Mouse (Mus musculus): ENCODE results near the gene Mto1. TPM values are rescaled to one million over a fixed set of nuclear protein-coding genes. Genes with fewer than 3 reads are reported as not detected.

Gene Mto1
- polyA plus RNA-seq, 1 experiment: 31.6 TPM

GRCm38 (mm10) chr9:78430486-78430885, 17.5 kb upstream of the Mto1 start:
- 75% methylated on average over 6 of the region's 6 CpGs for WGBS

DNA sequence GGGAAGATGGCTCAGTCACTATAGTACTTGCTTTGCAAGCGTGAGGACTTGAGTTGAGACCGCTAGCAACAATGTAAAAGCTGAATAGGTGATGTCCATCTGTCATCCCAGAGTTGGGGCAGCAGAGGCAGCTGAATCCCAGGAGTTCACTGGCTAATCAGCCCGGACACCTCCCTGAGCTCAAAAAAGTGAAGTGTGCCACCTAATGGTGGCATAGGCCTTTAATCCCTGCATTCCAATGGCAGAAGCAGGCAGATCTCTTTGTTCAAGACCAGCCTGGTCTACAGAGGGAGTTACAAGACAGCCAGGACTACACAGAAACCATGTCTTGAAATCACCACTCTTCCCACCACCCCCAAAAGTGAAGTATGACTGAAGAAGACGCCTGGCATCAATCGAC, 15.5 kb upstream of the Mto1 start:
- Histone ChIP-seq H3K4me3 (replicated peaks; ENCODE audit: insufficient read depth, low read depth, low read length) (no peak overlapping the region), H3K4me1 (ENCODE audit: control insufficient read depth, insufficient read depth, low read length) (no peaks in the 10 kb centered on the region), H3K27me3 (ENCODE audit: control insufficient read depth, insufficient read depth, low read length) (no peaks in the 10 kb centered on the region), H3K27ac (ENCODE audit: insufficient read depth, low read length) (no peak overlapping the region)
- TF ChIP-seq POLR2A (IDR thresholded peaks at IDR 0.05; ENCODE audit: borderline replicate concordance, insufficient read depth, low read length) (no peak), CTCF (IDR thresholded peaks at IDR 0.05; ENCODE audit: borderline replicate concordance, insufficient read depth, low read depth, low read length) (no peak)
- DNase-seq: no peak
- 85% methylated on average over 5 of the region's 5 CpGs for WGBS

More at GRCm38 (mm10) chr9:78430486-78430885, 17.5 kb upstream of the Mto1 start:
- DNase-seq: no peak
- TF ChIP-seq POLR2A (IDR thresholded peaks at IDR 0.05; ENCODE audit: borderline replicate concordance, insufficient read depth, low read length) (no peak), CTCF (IDR thresholded peaks at IDR 0.05; ENCODE audit: borderline replicate concordance, insufficient read depth, low read depth, low read length) (no peak)
- H3K27ac ChIP-seq (ENCODE audit: insufficient read depth, low read length): no peak overlapping the region
- H3K4me1 ChIP-seq (ENCODE audit: control insufficient read depth, insufficient read depth, low read length): no peaks in the 10 kb centered on the region
- H3K27me3 ChIP-seq (ENCODE audit: control insufficient read depth, insufficient read depth, low read length): no peaks in the 10 kb centered on the region
- no peak overlapping the region for H3K4me3 ChIP-seq (replicated peaks; ENCODE audit: insufficient read depth, low read depth, low read length)

GRCm38 (mm10) chr9:78439426-78439825, 8.6 kb upstream of the Mto1 start:
- no peaks in the 10 kb centered on the region for H3K4me1 ChIP-seq (ENCODE audit: control insufficient read depth, insufficient read depth, low read length)
- WGBS: 75% methylated on average over 5 of the region's 5 CpGs
- DNase-seq: no peak
- TF ChIP-seq CTCF (IDR thresholded peaks at IDR 0.05; ENCODE audit: borderline replicate concordance, insufficient read depth, low read depth, low read length): no peak
- TF ChIP-seq POLR2A (IDR thresholded peaks at IDR 0.05; ENCODE audit: borderline replicate concordance, insufficient read depth, low read length): no peak
- no peak overlapping the region for H3K27ac ChIP-seq (ENCODE audit: insufficient read depth, low read length)
- no peak overlapping the region for H3K4me3 ChIP-seq (replicated peaks; ENCODE audit: insufficient read depth, low read depth, low read length)
- H3K27me3 ChIP-seq (ENCODE audit: control insufficient read depth, insufficient read depth, low read length): no peaks in the 10 kb centered on the region; the same call in 1 of the 2 replicates

GRCm38 (mm10) chr9:78442237-78442578, 5.8 kb upstream of the Mto1 start:
- H3K27ac ChIP-seq (ENCODE audit: insufficient read depth, low read length): no peak overlapping the region
- no peaks in the 10 kb centered on the region; the same call in 1 of the 2 replicates for H3K27me3 ChIP-seq (ENCODE audit: control insufficient read depth, insufficient read depth, low read length)
- WGBS: 6% methylated on average over 9 of the region's 9 CpGs
- no peak overlapping the region for H3K4me3 ChIP-seq (replicated peaks; ENCODE audit: insufficient read depth, low read depth, low read length)
- TF ChIP-seq CTCF (IDR thresholded peaks at IDR 0.05; ENCODE audit: borderline replicate concordance, insufficient read depth, low read depth, low read length) (no peak), POLR2A (IDR thresholded peaks at IDR 0.05; ENCODE audit: borderline replicate concordance, insufficient read depth, low read length) (no peak)
- no peaks in the 10 kb centered on the region for H3K4me1 ChIP-seq (ENCODE audit: control insufficient read depth, insufficient read depth, low read length)
- DNase-seq: no peak

- peak in 1 of 2 experiments; percentile 6 for DNase-seq
- no peaks in the 10 kb centered on the region; the same call in 1 of the 2 replicates for H3K27me3 ChIP-seq (ENCODE audit: control insufficient read depth, insufficient read depth, low read length)
- TF ChIP-seq POLR2A (IDR thresholded peaks at IDR 0.05; ENCODE audit: borderline replicate concordance, insufficient read depth, low read length) (no peak), CTCF (IDR thresholded peaks at IDR 0.05; ENCODE audit: borderline replicate concordance, insufficient read depth, low read depth, low read length) (no peak)
Observed at GRCm38 (mm10) chr9:78442579-78443392, 5.2 kb upstream of the Mto1 start, which contains the start of gene Cgas. TSS of gene Cgas (minus strand) at chr9:78443237.

GRCm38 (mm10) chr9:78447606-78447972, 419 bp upstream of the Mto1 start:
- WGBS: 24% methylated on average over 9 of the region's 9 CpGs
- H3K4me3 ChIP-seq (replicated peaks; ENCODE audit: insufficient read depth, low read depth, low read length): peak overlapping the region; percentile 77
- H3K4me1 ChIP-seq (ENCODE audit: control insufficient read depth, insufficient read depth, low read length): peaks cover 4% of the 10 kb centered on the region; the same call in 1 of the 2 replicates
- DNase-seq: no peak
- H3K27me3 ChIP-seq (ENCODE audit: control insufficient read depth, insufficient read depth, low read length): no peaks in the 10 kb centered on the region
- no peak overlapping the region for H3K27ac ChIP-seq (ENCODE audit: insufficient read depth, low read length)
- no peak for TF ChIP-seq CTCF (IDR thresholded peaks at IDR 0.05; ENCODE audit: borderline replicate concordance, insufficient read depth, low read depth, low read length)
- no peak for TF ChIP-seq POLR2A (IDR thresholded peaks at IDR 0.05; ENCODE audit: borderline replicate concordance, insufficient read depth, low read length)

More at GRCm38 (mm10) chr9:78442579-78443392, 5.2 kb upstream of the Mto1 start, which contains the start of gene Cgas:
- Histone ChIP-seq H3K27ac (ENCODE audit: insufficient read depth, low read length) (no peak within 1 kb of the TSS), H3K4me1 (ENCODE audit: control insufficient read depth, insufficient read depth, low read length) (no peaks in the 10 kb centered on the region), H3K4me3 (replicated peaks; ENCODE audit: insufficient read depth, low read depth, low read length) (peak within 1 kb of the TSS; percentile 14)
- 1% methylated on average over 78 of the region's 81 CpGs for WGBS

- TF ChIP-seq CTCF (IDR thresholded peaks at IDR 0.05; ENCODE audit: borderline replicate concordance, insufficient read depth, low read depth, low read length): no peak
- no peak for TF ChIP-seq POLR2A (IDR thresholded peaks at IDR 0.05; ENCODE audit: borderline replicate concordance, insufficient read depth, low read length)
- Histone ChIP-seq H3K4me3 (replicated peaks; ENCODE audit: insufficient read depth, low read depth, low read length) (no peak overlapping the region), H3K27ac (ENCODE audit: insufficient read depth, low read length) (no peak overlapping the region), H3K27me3 (ENCODE audit: control insufficient read depth, insufficient read depth, low read length) (no peaks in the 10 kb centered on the region), H3K4me1 (ENCODE audit: control insufficient read depth, insufficient read depth, low read length) (peaks cover 4% of the 10 kb centered on the region; the same call in 1 of the 2 replicates)
- WGBS: 76% methylated on average over 5 of the region's 5 CpGs
- no peak for DNase-seq
Observed at GRCm38 (mm10) chr9:78450404-78450803, 2.4 kb downstream of the Mto1 start.

DNA sequence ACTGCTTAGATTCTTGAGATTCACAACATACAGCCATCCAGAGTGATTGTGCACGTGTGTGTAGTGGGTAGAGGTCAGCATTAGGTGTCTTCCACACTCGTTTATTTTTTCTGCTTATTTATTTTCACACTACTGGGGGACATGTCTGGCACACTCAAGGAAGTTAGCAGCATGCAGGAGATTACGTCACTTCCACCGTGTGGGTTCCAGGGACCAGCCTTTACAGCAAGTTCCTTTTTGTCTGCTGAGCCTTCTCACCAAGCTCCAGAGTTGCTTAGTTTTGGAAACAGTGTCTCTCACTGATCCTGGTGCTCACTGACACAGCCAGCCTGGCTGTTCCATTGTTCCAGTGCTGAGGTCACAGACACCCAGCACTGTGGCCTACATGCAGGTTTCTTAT, 3.4 kb downstream of the Mto1 start:
- DNase-seq: no peak
- Histone ChIP-seq H3K4me3 (replicated peaks; ENCODE audit: insufficient read depth, low read depth, low read length) (no peak overlapping the region), H3K27ac (ENCODE audit: insufficient read depth, low read length) (no peak overlapping the region), H3K27me3 (ENCODE audit: control insufficient read depth, insufficient read depth, low read length) (no peaks in the 10 kb centered on the region), H3K4me1 (ENCODE audit: control insufficient read depth, insufficient read depth, low read length) (peaks cover 4% of the 10 kb centered on the region; the same call in 1 of the 2 replicates)
- TF ChIP-seq POLR2A (IDR thresholded peaks at IDR 0.05; ENCODE audit: borderline replicate concordance, insufficient read depth, low read length) (no peak), CTCF (IDR thresholded peaks at IDR 0.05; ENCODE audit: borderline replicate concordance, insufficient read depth, low read depth, low read length) (no peak)
- 76% methylated on average over 4 of the region's 4 CpGs for WGBS

Measured in cerebellum, adult 2 months (tissue).